Mouse (Mus musculus): ENCODE results near the gene Eef1akmt4.
"Not testable (repeated sequence)": the region's sequence is repeated elsewhere in the genome, so short reads cannot be mapped to it uniquely, and the experiment has no call there.

The Eef1akmt4 gene

GRCm38 (mm10) chr16:20621991-20622685 is 10.7 kb downstream of the Eef1akmt4 start:
- DNase-seq (ENCODE audit: extremely low read depth, insufficient read length, low spot score): peak; percentile 92

DNA sequence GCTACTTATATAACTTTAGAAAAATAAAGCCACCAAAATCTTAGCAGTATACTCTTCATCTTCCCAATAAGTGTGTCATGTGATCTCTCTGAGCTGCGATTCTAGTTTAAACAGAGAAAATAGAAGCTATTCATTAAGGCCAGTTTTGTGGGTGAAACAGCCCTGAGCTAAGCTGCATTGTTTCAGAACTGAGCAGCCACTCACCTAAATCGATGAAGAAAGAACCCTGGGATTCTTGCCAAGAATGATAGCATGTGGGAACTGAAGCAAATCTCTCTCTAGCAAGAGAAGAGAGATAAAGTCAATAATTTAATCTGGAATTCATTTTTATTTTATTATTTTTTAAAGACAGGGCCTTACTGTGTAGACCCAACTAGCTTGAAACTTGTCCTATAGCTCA is 11.8 kb downstream of the Eef1akmt4 start:
- no peak for DNase-seq (ENCODE audit: extremely low read depth, insufficient read length, low spot score)

- DNase-seq (ENCODE audit: extremely low read depth, insufficient read length, low spot score): no peak
Measured at GRCm38 (mm10) chr16:20628871-20629391, 17.5 kb downstream of the Eef1akmt4 start.

DNA sequence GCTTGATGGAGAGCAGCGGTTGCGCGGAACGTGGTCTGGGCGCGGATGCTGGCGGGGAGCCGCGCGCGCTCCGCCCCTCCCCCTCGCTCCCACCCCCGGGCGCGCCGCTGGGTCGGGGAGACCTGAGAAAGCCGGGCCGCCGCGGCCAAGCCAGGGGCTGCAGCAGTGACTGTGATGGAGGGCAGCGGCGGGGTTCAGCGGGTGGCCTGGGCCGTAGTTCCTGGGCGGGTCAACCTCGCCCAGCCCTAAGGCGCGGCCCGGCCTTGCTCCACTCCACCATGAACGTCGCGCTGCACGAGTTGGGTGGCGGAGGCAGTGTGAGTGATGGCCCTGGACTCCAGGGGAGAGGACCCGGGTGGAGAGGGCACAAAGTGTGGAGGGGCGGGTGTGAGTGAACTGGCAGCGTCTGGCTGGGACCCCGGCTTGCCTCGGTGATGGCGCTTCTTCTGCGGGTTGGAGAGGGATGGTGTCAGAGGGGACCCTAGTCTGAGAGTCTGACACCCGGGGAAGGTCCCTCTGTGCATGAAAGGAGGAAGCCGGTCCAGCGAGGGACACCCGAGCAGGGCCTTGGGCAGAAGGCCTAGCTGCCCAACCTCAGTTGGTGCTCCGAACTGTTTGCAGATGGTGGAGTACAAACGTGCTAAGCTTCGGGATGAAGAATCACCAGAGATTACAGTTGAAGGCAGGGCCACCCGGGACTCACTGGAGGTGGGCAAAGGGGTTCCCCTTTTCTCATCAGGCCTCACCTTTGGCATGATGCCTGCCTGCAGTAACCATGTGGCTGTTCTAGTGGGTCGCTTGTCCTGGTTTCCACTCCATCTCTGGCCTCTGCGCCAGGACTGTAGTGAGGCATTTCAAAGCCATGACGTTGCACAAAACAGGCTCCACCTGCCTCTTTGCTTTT is 18.6 kb downstream of the Eef1akmt4 start, which contains the start of gene Ece2:
Gene Ece2 (plus strand): TSS at position 98 of the 904 bp plus-strand sequence.
- no peak for DNase-seq (ENCODE audit: extremely low read depth, insufficient read length, low spot score)

- DNase-seq (ENCODE audit: extremely low read depth, insufficient read length, low spot score): no peak
Measured at GRCm38 (mm10) chr16:20637410-20637809, 26.0 kb downstream of the Eef1akmt4 start.

DNA sequence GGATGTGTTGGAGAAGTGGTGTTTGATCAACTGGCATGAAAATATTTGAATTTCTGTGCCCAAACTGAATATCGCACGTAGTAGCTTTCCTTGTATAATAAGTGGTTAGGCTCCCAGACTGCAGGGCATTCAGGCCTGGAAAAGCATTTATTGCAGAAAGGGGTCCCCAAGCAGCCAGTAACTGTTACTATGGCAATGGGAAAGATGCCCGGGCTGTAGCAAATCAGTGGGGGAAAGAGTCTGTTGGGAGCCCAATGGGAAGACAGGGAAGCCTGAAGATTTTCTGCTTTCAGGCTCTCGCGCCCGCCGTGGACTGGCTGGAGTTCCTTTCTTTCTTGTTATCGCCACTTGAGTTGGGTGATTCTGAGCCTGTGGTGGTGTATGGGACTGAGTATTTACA is 27.0 kb downstream of the Eef1akmt4 start:
- no peak for DNase-seq (ENCODE audit: extremely low read depth, insufficient read length, low spot score)

DNA sequence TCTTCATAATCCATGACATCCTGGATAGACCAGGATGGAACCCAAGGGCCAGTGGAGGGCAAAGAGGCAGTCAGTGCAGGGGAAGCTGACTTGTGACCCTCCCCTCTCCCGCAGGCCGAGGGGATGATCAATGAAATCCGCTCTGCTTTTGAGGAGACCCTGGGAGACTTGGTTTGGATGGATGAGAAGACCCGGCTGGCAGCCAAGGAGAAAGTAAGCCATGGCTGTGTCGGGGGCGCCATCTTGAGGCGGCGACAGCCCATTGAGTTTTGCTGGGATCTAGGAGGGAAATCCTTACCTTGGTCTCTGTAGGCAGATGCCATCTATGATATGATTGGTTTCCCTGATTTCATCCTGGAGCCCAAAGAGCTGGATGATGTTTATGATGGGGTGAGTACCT is 30.8 kb downstream of the Eef1akmt4 start:
- peak; percentile 51 for DNase-seq (ENCODE audit: extremely low read depth, insufficient read length, low spot score)

DNA sequence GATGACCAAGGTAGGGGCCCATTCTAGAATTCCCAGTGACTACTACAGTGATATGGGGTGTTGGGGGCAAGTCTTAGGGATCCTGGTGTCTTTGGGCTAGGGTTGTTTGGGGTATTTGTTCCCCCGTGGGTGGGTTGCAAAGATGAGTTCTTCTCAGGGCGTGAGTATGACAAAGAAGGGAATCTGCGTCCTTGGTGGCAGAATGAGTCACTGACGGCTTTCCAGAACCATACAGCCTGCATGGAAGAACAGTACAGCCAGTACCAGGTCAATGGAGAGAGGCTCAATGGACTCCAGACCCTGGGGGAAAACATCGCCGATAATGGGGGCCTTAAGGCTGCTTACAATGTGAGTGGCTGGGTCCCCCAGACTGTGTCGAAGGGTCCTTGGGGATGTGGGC is 32.5 kb downstream of the Eef1akmt4 start:
- DNase-seq (ENCODE audit: extremely low read depth, insufficient read length, low spot score): no peak

DNA sequence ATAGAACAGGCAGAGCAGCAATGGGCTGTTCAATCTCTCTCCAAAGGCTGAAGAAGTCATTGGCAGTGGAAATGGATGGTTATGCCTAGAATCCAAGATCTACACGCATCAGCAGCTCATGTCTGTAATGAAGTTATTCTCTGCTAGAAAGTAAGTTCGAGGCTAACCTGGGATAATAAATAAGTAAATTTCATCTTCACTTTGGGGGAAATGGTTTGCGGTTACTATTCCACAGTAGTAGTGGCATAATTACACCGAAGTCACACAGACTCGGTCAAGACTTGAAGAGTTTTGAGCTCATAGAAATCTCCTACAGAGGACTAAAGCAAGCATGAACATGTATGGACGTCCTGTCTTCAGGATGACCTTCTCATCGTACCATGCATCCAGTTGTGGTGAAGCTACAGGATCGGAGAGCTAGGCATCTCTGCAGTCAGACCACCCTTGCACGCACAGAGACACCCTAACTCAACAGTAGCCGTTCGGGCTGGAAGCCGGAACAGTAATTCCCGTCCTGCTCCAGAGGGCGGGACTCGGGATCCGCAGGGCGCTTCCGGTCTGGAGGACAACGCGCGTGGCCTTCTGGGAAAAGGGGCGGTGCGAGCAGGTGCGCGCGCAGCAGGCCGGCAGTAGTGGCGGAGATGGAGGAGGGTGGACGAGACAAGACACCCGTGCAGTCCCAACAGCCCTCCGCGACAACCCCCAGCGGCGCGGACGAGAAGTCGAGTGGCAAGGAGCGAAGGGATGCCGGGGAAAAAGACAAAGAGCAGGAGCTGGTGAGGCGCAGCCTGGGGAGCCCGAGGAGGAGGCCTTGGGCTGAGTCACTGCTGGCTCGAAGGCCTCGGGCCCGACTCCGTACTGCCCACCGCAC is 39.9 kb downstream of the Eef1akmt4 start, which contains the start of gene Psmd2:
Gene Psmd2 (plus strand): TSS at position 577 of the 871 bp plus-strand sequence.
- peak; percentile 95 for DNase-seq (ENCODE audit: extremely low read depth, insufficient read length, low spot score)

DNA sequence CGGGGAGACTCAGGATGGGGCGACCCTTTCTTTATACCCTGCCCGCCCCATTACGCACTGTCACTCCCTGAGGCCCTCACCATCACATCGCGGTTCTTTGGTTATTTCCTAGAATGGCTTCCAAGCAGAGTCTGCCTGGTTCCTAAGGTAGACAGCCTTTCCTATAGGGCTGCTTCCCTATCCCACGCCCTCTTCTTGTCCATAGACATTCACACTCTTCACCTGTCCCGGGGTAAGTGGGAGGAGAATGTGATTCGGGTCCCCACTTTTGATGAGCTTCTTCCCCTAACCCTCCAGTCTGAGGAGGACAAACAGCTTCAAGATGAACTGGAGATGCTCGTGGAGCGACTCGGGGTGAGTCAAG is 40.5 kb downstream of the Eef1akmt4 start:
- DNase-seq (ENCODE audit: extremely low read depth, insufficient read length, low spot score): no peak

DNA sequence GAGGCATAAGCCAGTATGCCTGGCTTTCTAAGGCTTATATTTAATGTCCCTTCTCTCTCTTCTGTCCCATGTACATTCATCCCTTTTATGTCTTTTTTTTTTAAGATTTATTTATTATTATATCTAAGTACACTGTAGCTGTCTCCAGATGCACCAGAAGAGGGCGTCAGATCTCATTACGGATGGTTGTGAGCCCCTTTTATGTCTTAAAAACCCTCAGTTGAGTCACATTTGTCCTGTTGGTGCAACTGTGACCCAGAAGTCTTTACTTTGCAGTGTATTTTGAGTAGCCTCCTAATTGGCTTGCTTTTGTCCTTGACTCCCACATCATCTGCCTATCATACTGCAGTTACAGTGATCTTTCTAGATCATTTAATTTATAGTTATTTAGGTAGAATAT is 41.9 kb downstream of the Eef1akmt4 start:
- DNase-seq (ENCODE audit: extremely low read depth, insufficient read length, low spot score): no peak

DNA sequence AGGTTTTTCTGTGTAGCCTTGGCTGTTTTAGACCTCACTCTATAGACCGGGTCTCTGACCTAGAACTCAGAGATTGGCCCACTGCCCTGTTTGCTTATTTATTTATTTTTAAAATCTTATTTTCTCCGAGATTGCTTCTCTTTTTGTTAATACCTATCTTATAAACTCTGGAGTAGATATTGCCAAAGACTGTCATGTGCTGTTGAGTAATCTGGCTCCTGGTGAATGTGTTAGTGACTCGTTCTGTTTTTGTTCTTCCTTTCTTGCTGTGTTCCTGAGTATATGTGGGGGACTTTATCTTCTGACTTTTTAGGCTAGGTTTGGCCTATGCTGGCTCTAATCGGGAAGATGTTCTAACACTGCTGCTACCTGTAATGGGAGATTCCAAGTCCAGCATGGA is 46.3 kb downstream of the Eef1akmt4 start:
- no peak for DNase-seq (ENCODE audit: extremely low read depth, insufficient read length, low spot score)

GRCm38 (mm10) chr16:20668013-20668412 is 56.6 kb downstream of the Eef1akmt4 start, which contains the start of gene Eif4g1:
Gene Eif4g1 (plus strand): TSS chr16:20668313.
- not testable (repeated sequence) for DNase-seq (ENCODE audit: extremely low read depth, insufficient read length, low spot score)

Measured in 3134 (cell line).